Mouse (Mus musculus) ES-Bruce4 (cell line): ENCODE data around the gene Srrm3.

Source experiments
- CTCF ChIP-seq: IDR thresholded peaks from one replicate; pipeline ENCODE4 v1.8.1; 2011; ENCODE audit warnings: low read depth, low read length
- POLR2A ChIP-seq: IDR thresholded peaks from one replicate; pipeline ENCODE4 v1.8.1; 2011; ENCODE audit warnings: low read length; ENCODE audit not compliant: insufficient read depth

GRCm38 (mm10) chr5:135835492-135835858 lies 28.8 kb downstream of the Srrm3 start:
- TF ChIP-seq CTCF (no peak), POLR2A (no peak)
